Mouse (Mus musculus) urinary bladder, adult 18-20 months (tissue): Measurements from ENCODE around the gene Zfp949.
"Not testable (repeated sequence)": the region's sequence is repeated elsewhere in the genome, so short reads cannot be mapped to it uniquely, and the experiment has no call there.

Experiments
- DNase-seq, 2 experiments: peaks; one replicate each; pipeline ENCODE4 v3.0.0; 2022; ENCODE audit warnings: low spot score in 2 of 2, mixed read lengths in 2 of 2

Zfp949 gene

GRCm38 (mm10) chr9:88542816-88543215, 5.0 kb upstream of the Zfp949 start:
- no peak for DNase-seq

GRCm38 (mm10) chr9:88545534-88545933, 2.3 kb upstream of the Zfp949 start:
- DNase-seq, result no peak

GRCm38 (mm10) chr9:88546166-88546565, 1.7 kb upstream of the Zfp949 start:
- peak; percentile 20 to 28 for DNase-seq

- DNase-seq, result no peak
Observed at GRCm38 (mm10) chr9:88546657-88547056, 1.2 kb upstream of the Zfp949 start.

GRCm38 (mm10) chr9:88547270-88547669, 550 bp upstream of the Zfp949 start:
- DNase-seq, result no peak

- DNase-seq, result no peak
Observed at GRCm38 (mm10) chr9:88548614-88548945, 760 bp downstream of the Zfp949 start.

GRCm38 (mm10) chr9:88553071-88553470, 5.3 kb downstream of the Zfp949 start:
- DNase-seq, result no peak

GRCm38 (mm10) chr9:88558146-88558545, 10.3 kb downstream of the Zfp949 start:
- DNase-seq, result no peak

- not testable (repeated sequence) for DNase-seq
Observed at GRCm38 (mm10) chr9:88561476-88561875, 13.7 kb downstream of the Zfp949 start.

- not testable (repeated sequence) for DNase-seq
Observed at GRCm38 (mm10) chr9:88570471-88570870, 22.7 kb downstream of the Zfp949 start.

GRCm38 (mm10) chr9:88580591-88580990, 32.8 kb downstream of the Zfp949 start, which contains the start of gene Trim43a:
Trim43a (plus strand) TSS chr9:88580891.
- DNase-seq, result not testable (repeated sequence)

- not testable (repeated sequence) for DNase-seq
Observed at GRCm38 (mm10) chr9:88593708-88594107, 45.9 kb downstream of the Zfp949 start.

GRCm38 (mm10) chr9:88599206-88600162, 51.7 kb downstream of the Zfp949 start:
- peak; percentile 99 for DNase-seq
